Mouse (Mus musculus) E14TG2a.4 (cell line): ENCODE results near the gene Olfr1.

Source experiments
- H3K27me3 ChIP-seq: 2 replicates; pipeline ENCODE4 v1.6.1; 2014; ENCODE audit warnings: low read length, control low read depth; ENCODE audit not compliant: insufficient read depth
- H3K36me3 ChIP-seq: 2 replicates; pipeline ENCODE4 v1.6.1; 2014; ENCODE audit warnings: low read length, control low read depth; ENCODE audit not compliant: insufficient read depth
- H3K4me1 ChIP-seq: replicated peaks from 2 replicates; pipeline ENCODE4 v1.6.1; 2014; ENCODE audit warnings: low read depth, low read length, control low read depth
- H3K4me3 ChIP-seq: replicated peaks from 2 replicates; pipeline ENCODE4 v1.5.1; 2014; ENCODE audit warnings: mild to moderate bottlenecking, low read length
- H3K9me3 ChIP-seq: 2 replicates; pipeline ENCODE4 v1.6.1; 2014; ENCODE audit warnings: low read length, control low read depth
- CTCF ChIP-seq: conservative IDR thresholded peaks from 2 replicates; pipeline ENCODE4 v1.5.1; 2014; ENCODE audit warnings: low read length
- NANOG ChIP-seq: IDR thresholded peaks from 2 replicates; pipeline ENCODE4 v1.6.1; 2014; ENCODE audit warnings: borderline replicate concordance, low read length, mixed read lengths
- POU5F1 ChIP-seq: IDR thresholded peaks from 2 replicates; pipeline ENCODE4 v1.6.1; 2014; ENCODE audit warnings: low read length, borderline replicate concordance

Olfr1 gene

GRCm38 (mm10) chr11:73399514-73399913 lies at the start of gene Olfr1:
TSS of gene Olfr1 (minus strand) at chr11:73399614.
- H3K36me3 ChIP-seq: no peaks in the 10 kb centered on the region
- no peaks in the 10 kb centered on the region for H3K4me1 ChIP-seq
- H3K27me3 ChIP-seq: no peaks in the 10 kb centered on the region
- H3K4me3 ChIP-seq: no peak within 1 kb of the TSS
- TF ChIP-seq CTCF (no peak), NANOG (no peak), POU5F1 (no peak)
- no peaks in the 10 kb centered on the region; the same call in 1 of the 2 replicates for H3K9me3 ChIP-seq

GRCm38 (mm10) chr11:73428377-73428776 lies 29.0 kb upstream of the Olfr1 start, which contains the start of gene Olfr378:
TSS of gene Olfr378 (minus strand) at chr11:73428477.
- Histone ChIP-seq H3K36me3 (no peaks in the 10 kb centered on the region), H3K9me3 (no peaks in the 10 kb centered on the region), H3K27me3 (no peaks in the 10 kb centered on the region), H3K4me3 (no peak within 1 kb of the TSS), H3K4me1 (no peaks in the 10 kb centered on the region)
- TF ChIP-seq NANOG (no peak), POU5F1 (no peak)

GRCm38 (mm10) chr11:73395374-73395773 lies 4.0 kb downstream of the Olfr1 start:
- no peak overlapping the region for H3K4me3 ChIP-seq
- TF ChIP-seq NANOG: no peak
- TF ChIP-seq CTCF: no peak
- TF ChIP-seq POU5F1: no peak
- H3K9me3 ChIP-seq: no peaks in the 10 kb centered on the region; the same call in 1 of the 2 replicates
- H3K36me3 ChIP-seq: no peaks in the 10 kb centered on the region
- H3K27me3 ChIP-seq: no peaks in the 10 kb centered on the region
- H3K4me1 ChIP-seq: no peaks in the 10 kb centered on the region

- Histone ChIP-seq H3K36me3 (no peaks in the 10 kb centered on the region), H3K9me3 (peaks cover 9% of the 10 kb centered on the region; the same call in 1 of the 2 replicates), H3K4me1 (no peaks in the 10 kb centered on the region), H3K4me3 (no peak within 1 kb of the TSS), H3K27me3 (no peaks in the 10 kb centered on the region; the same call in 1 of the 2 replicates)
- no peak for TF ChIP-seq NANOG
- no peak for TF ChIP-seq POU5F1
- no peak for TF ChIP-seq CTCF
Observed at GRCm38 (mm10) chr11:73370946-73371345, 28.5 kb downstream of the Olfr1 start, which contains the start of gene Olfr376. TSS of gene Olfr376 (plus strand) at chr11:73371246.

- no peaks in the 10 kb centered on the region for H3K4me1 ChIP-seq
- no peak within 1 kb of the TSS for H3K4me3 ChIP-seq
- TF ChIP-seq CTCF (no peak), NANOG (no peak), POU5F1 (no peak)
Observed at GRCm38 (mm10) chr11:73350483-73350882, 48.9 kb downstream of the Olfr1 start, which contains the start of gene Olfr20. TSS of gene Olfr20 (plus strand) at chr11:73350783.

More at GRCm38 (mm10) chr11:73350483-73350882, 48.9 kb downstream of the Olfr1 start, which contains the start of gene Olfr20:
- no peaks in the 10 kb centered on the region for H3K36me3 ChIP-seq
- no peaks in the 10 kb centered on the region for H3K27me3 ChIP-seq
- no peaks in the 10 kb centered on the region for H3K9me3 ChIP-seq
